Mouse (Mus musculus): ENCODE data around the gene Pkm. TPM values are rescaled to one million over a fixed set of nuclear protein-coding genes. Genes with fewer than 3 reads are reported as not detected.

Gene Pkm
- total and polyA plus RNA-seq, 2 experiments: 22.7 to 23.4 TPM

GRCm38 (mm10) chr9:59703099-59703498 lies 46.9 kb downstream of the Pkm start:
- Histone ChIP-seq H3K9ac (ENCODE audit: low read depth, low read length) (no peak overlapping the region), H3K79me2 (ENCODE audit: control insufficient read depth, insufficient read depth, low read length) (no peaks in the 10 kb centered on the region), H3K27ac (replicated peaks; ENCODE audit: insufficient read depth, low read depth, low read length) (no peak overlapping the region), H3K27me3 (ENCODE audit: control insufficient read depth, insufficient read depth, low read length) (peaks cover 3% of the 10 kb centered on the region), H3K4me1 (ENCODE audit: control insufficient read depth, insufficient read depth, low read length) (no peaks in the 10 kb centered on the region), H3K4me3 (ENCODE audit: insufficient read depth, low read depth, low read length) (no peak overlapping the region), H3K36me3 (ENCODE audit: control insufficient read depth, insufficient read depth, low read length) (no peaks in the 10 kb centered on the region)
- TF ChIP-seq CTCF (IDR thresholded peaks at IDR 0.05; ENCODE audit: low read depth, low read length) (no peak), POLR2A (IDR thresholded peaks at IDR 0.05; ENCODE audit: extremely low read depth, insufficient read depth, low read length) (no peak)
- DNase-seq (ENCODE audit: extremely low read depth, low read depth, low spot score): no peak
- WGBS: 58% methylated on average over 6 of the region's 6 CpGs

- Histone ChIP-seq H3K27me3 (ENCODE audit: control insufficient read depth, insufficient read depth, low read length) (peaks cover 3% of the 10 kb centered on the region), H3K36me3 (ENCODE audit: control insufficient read depth, insufficient read depth, low read length) (no peaks in the 10 kb centered on the region), H3K79me2 (ENCODE audit: control insufficient read depth, insufficient read depth, low read length) (no peaks in the 10 kb centered on the region), H3K27ac (replicated peaks; ENCODE audit: insufficient read depth, low read depth, low read length) (no peak overlapping the region), H3K4me3 (ENCODE audit: insufficient read depth, low read depth, low read length) (no peak overlapping the region), H3K4me1 (ENCODE audit: control insufficient read depth, insufficient read depth, low read length) (no peaks in the 10 kb centered on the region), H3K9ac (ENCODE audit: low read depth, low read length) (no peak overlapping the region)
- no peak for TF ChIP-seq CTCF (IDR thresholded peaks at IDR 0.05; ENCODE audit: low read depth, low read length)
- TF ChIP-seq POLR2A (IDR thresholded peaks at IDR 0.05; ENCODE audit: extremely low read depth, insufficient read depth, low read length): no peak
- no peak for DNase-seq (ENCODE audit: extremely low read depth, low read depth, low spot score)
- 53% methylated on average over 10 of the region's 10 CpGs for WGBS
Observed at GRCm38 (mm10) chr9:59706850-59707825, 51.0 kb downstream of the Pkm start.

GRCm38 (mm10) chr9:59709225-59709624 lies 53.1 kb downstream of the Pkm start:
- no peaks in the 10 kb centered on the region for H3K79me2 ChIP-seq (ENCODE audit: control insufficient read depth, insufficient read depth, low read length)
- no peaks in the 10 kb centered on the region for H3K4me1 ChIP-seq (ENCODE audit: control insufficient read depth, insufficient read depth, low read length)
- no peak overlapping the region for H3K27ac ChIP-seq (replicated peaks; ENCODE audit: insufficient read depth, low read depth, low read length)
- 87% methylated on average over 3 of the region's 3 CpGs for WGBS
- no peak for DNase-seq (ENCODE audit: extremely low read depth, low read depth, low spot score)
- no peaks in the 10 kb centered on the region for H3K36me3 ChIP-seq (ENCODE audit: control insufficient read depth, insufficient read depth, low read length)
- TF ChIP-seq POLR2A (IDR thresholded peaks at IDR 0.05; ENCODE audit: extremely low read depth, insufficient read depth, low read length) (no peak), CTCF (IDR thresholded peaks at IDR 0.05; ENCODE audit: low read depth, low read length) (no peak)
- H3K4me3 ChIP-seq (ENCODE audit: insufficient read depth, low read depth, low read length): no peak overlapping the region
- no peak overlapping the region for H3K9ac ChIP-seq (ENCODE audit: low read depth, low read length)
- H3K27me3 ChIP-seq (ENCODE audit: control insufficient read depth, insufficient read depth, low read length): peaks cover 3% of the 10 kb centered on the region

GRCm38 (mm10) chr9:59716275-59716898 lies 60.2 kb downstream of the Pkm start:
- Histone ChIP-seq H3K36me3 (ENCODE audit: control insufficient read depth, insufficient read depth, low read length) (no peaks in the 10 kb centered on the region), H3K27ac (replicated peaks; ENCODE audit: insufficient read depth, low read depth, low read length) (no peak overlapping the region), H3K79me2 (ENCODE audit: control insufficient read depth, insufficient read depth, low read length) (no peaks in the 10 kb centered on the region), H3K9ac (ENCODE audit: low read depth, low read length) (no peak overlapping the region), H3K4me1 (ENCODE audit: control insufficient read depth, insufficient read depth, low read length) (no peaks in the 10 kb centered on the region), H3K4me3 (ENCODE audit: insufficient read depth, low read depth, low read length) (no peak overlapping the region), H3K27me3 (ENCODE audit: control insufficient read depth, insufficient read depth, low read length) (peaks cover 8% of the 10 kb centered on the region; the same call in 1 of the 2 replicates)
- no peak for DNase-seq (ENCODE audit: extremely low read depth, low read depth, low spot score)
- WGBS: 44% methylated on average over 7 of the region's 7 CpGs
- TF ChIP-seq CTCF (IDR thresholded peaks at IDR 0.05; ENCODE audit: low read depth, low read length): no peak
- TF ChIP-seq POLR2A (IDR thresholded peaks at IDR 0.05; ENCODE audit: extremely low read depth, insufficient read depth, low read length): no peak

GRCm38 (mm10) chr9:59718237-59718636 lies 62.1 kb downstream of the Pkm start:
- no peaks in the 10 kb centered on the region for H3K79me2 ChIP-seq (ENCODE audit: control insufficient read depth, insufficient read depth, low read length)
- TF ChIP-seq CTCF (IDR thresholded peaks at IDR 0.05; ENCODE audit: low read depth, low read length): no peak
- TF ChIP-seq POLR2A (IDR thresholded peaks at IDR 0.05; ENCODE audit: extremely low read depth, insufficient read depth, low read length): no peak
- no peak overlapping the region for H3K27ac ChIP-seq (replicated peaks; ENCODE audit: insufficient read depth, low read depth, low read length)
- DNase-seq (ENCODE audit: extremely low read depth, low read depth, low spot score): no peak
- H3K9ac ChIP-seq (ENCODE audit: low read depth, low read length): no peak overlapping the region
- 91% methylated on average over 4 of the region's 4 CpGs for WGBS
- peaks cover 8% of the 10 kb centered on the region; the same call in 1 of the 2 replicates for H3K27me3 ChIP-seq (ENCODE audit: control insufficient read depth, insufficient read depth, low read length)
- no peaks in the 10 kb centered on the region for H3K4me1 ChIP-seq (ENCODE audit: control insufficient read depth, insufficient read depth, low read length)
- no peaks in the 10 kb centered on the region for H3K36me3 ChIP-seq (ENCODE audit: control insufficient read depth, insufficient read depth, low read length)
- H3K4me3 ChIP-seq (ENCODE audit: insufficient read depth, low read depth, low read length): no peak overlapping the region

All from liver, adult 2 months (tissue).